Mouse (Mus musculus) heart, embryonic 12.5 days (tissue): ENCODE measurements at regions not wholly inside any gene's neighbourhood (a gene's known extent, or its start where the extent isn't known, plus 50 kb on each side); places are given as distances from the start of the nearest gene placed in this dataset.

ENCODE experiments used
- ATAC-seq: fragments of 200-750 bp; cut with Nextera tagmentation; 2 replicates; pipeline ENCODE4 v1.8.0; 2017; ENCODE audit warnings: moderate TSS enrichment, moderate library complexity; ENCODE audit not compliant: insufficient number of reproducible peaks, low FRiP score
- H3K27ac ChIP-seq: fragments of 300-500 bp; sonication (generic); 2 replicates; pipeline ENCODE4 v1.5.1; 2016; ENCODE audit warnings: mild to moderate bottlenecking, moderate library complexity; ENCODE audit not compliant: poor library complexity, severe bottlenecking
- H3K27me3 ChIP-seq: fragments of 300-500 bp; sonication (generic); replicated peaks from 2 replicates; pipeline ENCODE4 v1.6.1; 2016; ENCODE audit warnings: mild to moderate bottlenecking, moderate library complexity
- H3K36me3 ChIP-seq: fragments of 300-500 bp; sonication (generic); 2 replicates; pipeline ENCODE4 v1.6.1; 2016; ENCODE audit warnings: mild to moderate bottlenecking, moderate library complexity
- H3K4me1 ChIP-seq: fragments of 300-500 bp; sonication (generic); replicated peaks from 2 replicates; pipeline ENCODE4 v1.6.1; 2016; ENCODE audit warnings: mild to moderate bottlenecking
- H3K4me2 ChIP-seq: fragments of 300-500 bp; sonication (generic); 2 replicates; pipeline ENCODE4 v1.6.1; 2016; ENCODE audit warnings: mild to moderate bottlenecking, moderate library complexity
- H3K4me3 ChIP-seq: fragments of 300-500 bp; sonication (generic); 2 replicates; pipeline ENCODE4 v1.5.1; 2016; ENCODE audit warnings: mild to moderate bottlenecking
- H3K9ac ChIP-seq: fragments of 300-500 bp; sonication (generic); 2 replicates; pipeline ENCODE4 v1.6.1; 2016; ENCODE audit warnings: mild to moderate bottlenecking, moderate library complexity
- H3K9me3 ChIP-seq: fragments of 300-500 bp; sonication (generic); replicated peaks from 2 replicates; pipeline ENCODE4 v1.6.1; 2016; ENCODE audit warnings: mild to moderate bottlenecking, moderate library complexity
- WGBS: fragments of 180-500 bp; shearing (Covaris S2); methylation state at CpG from one replicate; pipeline ENCODE4 v1.1.7; 2016; 5-methylcytosine and 5-hydroxymethylcytosine counted together

DNA sequence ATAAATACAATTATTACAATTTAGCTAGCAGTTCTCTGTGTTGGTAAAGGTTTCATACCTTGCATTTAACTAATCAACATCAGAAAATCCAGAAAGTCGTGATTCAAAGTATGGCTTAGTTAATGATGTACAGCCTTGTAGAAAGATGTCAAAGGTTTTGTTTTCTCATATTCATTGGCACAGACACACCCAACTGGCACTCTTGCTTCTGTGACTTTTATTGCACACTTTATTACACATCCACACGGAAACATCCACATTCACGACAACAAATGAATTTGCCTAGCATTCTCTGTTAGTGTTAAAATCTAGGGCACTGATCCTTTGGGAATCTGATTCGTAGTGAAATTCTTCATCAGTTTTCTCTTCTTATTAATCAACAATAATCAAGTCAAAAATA, 720.0 kb downstream of the Tns3 start:
- WGBS, result 75% methylated on average over 4 of the region's 4 CpGs
- ATAC-seq, result no peak
- H3K4me3 ChIP-seq, result no peak overlapping the region
- H3K4me2 ChIP-seq, result no peak overlapping the region
- H3K9ac ChIP-seq, result no peak overlapping the region
- no peaks in the 10 kb centered on the region for H3K36me3 ChIP-seq
- no peaks in the 10 kb centered on the region for H3K9me3 ChIP-seq
- no peak overlapping the region for H3K27ac ChIP-seq
- no peaks in the 10 kb centered on the region for H3K4me1 ChIP-seq
- H3K27me3 ChIP-seq, result no peaks in the 10 kb centered on the region

DNA sequence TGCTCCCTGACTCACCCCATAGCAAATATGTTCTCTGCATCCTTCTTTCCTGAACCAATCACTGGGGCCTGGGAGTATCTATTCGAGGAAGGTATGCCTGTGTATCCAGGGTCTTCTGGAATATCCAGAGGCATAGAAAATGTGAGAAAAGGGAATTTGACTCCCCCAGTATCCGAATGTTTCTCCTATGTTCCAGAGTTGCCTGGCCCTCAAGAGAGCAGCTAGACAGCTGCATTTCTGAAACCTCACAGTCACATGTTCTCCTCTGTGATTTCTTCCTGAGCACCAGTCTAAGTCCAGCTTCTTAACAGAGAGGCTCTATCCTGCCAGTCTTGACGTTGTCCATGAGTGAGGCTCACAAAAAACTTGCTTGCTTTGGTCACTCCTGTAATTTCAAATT, 719.9 kb upstream of the Igfbp3 start:
- Histone ChIP-seq H3K4me2 (no peak overlapping the region), H3K4me3 (no peak overlapping the region), H3K9me3 (no peaks in the 10 kb centered on the region), H3K4me1 (no peaks in the 10 kb centered on the region), H3K36me3 (no peaks in the 10 kb centered on the region), H3K9ac (no peak overlapping the region), H3K27ac (no peak overlapping the region), H3K27me3 (no peaks in the 10 kb centered on the region)
- 73% methylated on average over 3 of the region's 3 CpGs for WGBS
- ATAC-seq, result no peak

DNA sequence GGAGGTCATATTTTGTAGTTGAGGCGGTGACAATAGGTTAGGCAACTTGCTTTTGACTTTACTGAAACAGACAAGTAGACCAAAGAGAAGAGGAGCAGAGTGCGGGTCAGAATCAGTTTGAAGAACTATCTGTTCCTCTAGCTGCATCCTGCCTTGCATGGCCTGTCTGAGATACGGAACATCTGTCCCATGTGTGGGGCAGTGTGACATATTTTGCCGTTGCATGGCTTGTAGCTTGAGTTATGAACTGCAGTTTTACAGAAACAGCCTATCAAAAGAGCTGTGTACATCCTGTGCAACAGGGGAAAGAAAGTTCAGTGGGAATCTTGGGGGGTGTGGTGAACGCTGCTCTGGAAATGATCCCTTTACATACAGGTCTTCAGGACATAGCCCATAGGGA, 718.9 kb upstream of the Igfbp3 start:
- no peaks in the 10 kb centered on the region for H3K36me3 ChIP-seq
- 84% methylated on average over 5 of the region's 5 CpGs for WGBS
- H3K4me2 ChIP-seq, result no peak overlapping the region
- H3K4me3 ChIP-seq, result no peak overlapping the region
- H3K4me1 ChIP-seq, result no peaks in the 10 kb centered on the region
- ATAC-seq, result no peak
- H3K27ac ChIP-seq, result no peak overlapping the region
- peaks cover 2% of the 10 kb centered on the region for H3K9me3 ChIP-seq
- no peak overlapping the region for H3K9ac ChIP-seq
- no peaks in the 10 kb centered on the region for H3K27me3 ChIP-seq

DNA sequence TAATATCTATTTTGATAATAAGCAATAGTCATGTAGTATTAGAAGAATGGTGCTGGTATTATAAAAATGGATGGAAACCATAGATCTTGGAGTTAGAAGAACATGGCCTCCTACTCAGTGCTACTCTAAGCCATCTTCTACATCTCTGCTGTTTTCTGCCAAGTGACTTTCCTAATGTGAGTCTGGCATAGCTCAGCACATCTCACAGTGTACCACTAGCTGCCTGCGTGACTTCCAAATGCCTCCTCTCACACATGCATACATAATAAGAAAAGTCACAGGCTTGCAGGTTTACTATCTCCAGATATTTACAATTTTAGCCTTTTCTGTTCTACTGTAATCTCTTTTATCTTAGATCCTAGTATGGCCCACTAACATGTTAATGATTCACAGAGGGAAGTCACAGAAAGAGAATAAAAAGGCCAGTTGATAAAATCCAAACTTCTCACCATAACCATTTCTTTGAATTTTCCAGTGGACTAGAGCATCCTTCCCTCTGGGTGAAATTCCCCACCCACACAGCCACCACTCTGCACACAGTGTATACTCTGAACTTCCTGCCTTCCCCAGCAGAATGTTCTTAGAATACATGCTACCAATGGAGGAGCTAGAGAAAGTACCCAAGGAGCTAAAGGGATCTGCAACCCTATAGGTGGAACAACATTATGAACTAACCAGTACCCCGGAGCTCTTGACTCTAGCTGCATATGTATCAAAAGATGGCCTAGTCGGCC, 717.5 kb upstream of the Igfbp3 start:
- WGBS, result 83% methylated on average over 3 of the region's 3 CpGs
- Histone ChIP-seq H3K36me3 (no peaks in the 10 kb centered on the region), H3K9me3 (peaks cover 5% of the 10 kb centered on the region), H3K27ac (no peak overlapping the region), H3K27me3 (no peaks in the 10 kb centered on the region), H3K4me1 (no peaks in the 10 kb centered on the region), H3K4me2 (no peak overlapping the region), H3K9ac (no peak overlapping the region), H3K4me3 (no peak overlapping the region)
- no peak for ATAC-seq

DNA sequence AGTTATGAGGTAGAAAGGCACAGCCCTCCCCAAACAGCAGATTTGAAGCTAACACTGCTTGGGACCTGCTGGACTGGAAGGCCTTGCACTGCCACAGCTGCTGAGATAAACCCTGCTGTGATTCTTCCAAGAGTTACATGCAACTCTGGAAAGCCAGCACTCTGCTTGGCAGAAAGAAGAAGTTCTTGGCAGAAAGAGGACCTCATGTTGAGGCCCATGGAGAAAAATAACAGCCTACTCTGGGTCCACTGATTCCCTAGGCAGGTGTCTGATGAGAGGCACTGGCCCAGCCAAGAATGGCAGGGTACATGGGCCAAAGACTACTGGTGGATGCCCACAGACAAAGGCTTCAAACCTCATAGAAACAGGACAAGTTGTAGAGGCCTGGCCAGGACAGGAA, 714.0 kb upstream of the Igfbp3 start:
- Histone ChIP-seq H3K36me3 (no peaks in the 10 kb centered on the region), H3K27ac (no peak overlapping the region), H3K9ac (no peak overlapping the region), H3K27me3 (no peaks in the 10 kb centered on the region), H3K4me2 (no peak overlapping the region), H3K4me1 (no peaks in the 10 kb centered on the region), H3K4me3 (no peak overlapping the region), H3K9me3 (peaks cover 5% of the 10 kb centered on the region)
- no peak for ATAC-seq

DNA sequence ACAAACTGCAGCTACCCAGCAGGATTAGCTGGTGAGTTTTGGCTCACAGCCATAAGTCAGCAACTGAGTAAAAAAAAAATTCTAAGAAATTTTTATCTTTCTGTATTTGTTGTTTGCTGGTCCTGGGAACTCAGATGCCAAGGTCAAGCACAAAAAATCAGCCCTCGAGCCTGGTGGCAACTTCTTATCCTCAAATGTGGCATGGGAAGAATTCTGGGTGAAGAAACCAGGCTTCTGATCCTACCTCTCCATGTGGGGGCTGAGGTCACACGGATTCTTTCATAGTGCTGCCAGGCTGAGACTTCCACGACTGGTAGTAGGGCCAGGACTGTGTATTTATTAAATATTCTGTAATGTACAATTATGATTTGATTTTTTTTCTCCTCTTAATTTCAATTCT, 698.3 kb upstream of the Igfbp3 start:
- no peaks in the 10 kb centered on the region for H3K9me3 ChIP-seq
- H3K4me2 ChIP-seq, result no peak overlapping the region
- H3K36me3 ChIP-seq, result no peaks in the 10 kb centered on the region
- no peaks in the 10 kb centered on the region for H3K27me3 ChIP-seq
- 52% methylated on average over 3 of the region's 3 CpGs for WGBS
- no peak overlapping the region for H3K27ac ChIP-seq
- no peak for ATAC-seq
- no peaks in the 10 kb centered on the region for H3K4me1 ChIP-seq
- no peak overlapping the region for H3K4me3 ChIP-seq
- H3K9ac ChIP-seq, result no peak overlapping the region

DNA sequence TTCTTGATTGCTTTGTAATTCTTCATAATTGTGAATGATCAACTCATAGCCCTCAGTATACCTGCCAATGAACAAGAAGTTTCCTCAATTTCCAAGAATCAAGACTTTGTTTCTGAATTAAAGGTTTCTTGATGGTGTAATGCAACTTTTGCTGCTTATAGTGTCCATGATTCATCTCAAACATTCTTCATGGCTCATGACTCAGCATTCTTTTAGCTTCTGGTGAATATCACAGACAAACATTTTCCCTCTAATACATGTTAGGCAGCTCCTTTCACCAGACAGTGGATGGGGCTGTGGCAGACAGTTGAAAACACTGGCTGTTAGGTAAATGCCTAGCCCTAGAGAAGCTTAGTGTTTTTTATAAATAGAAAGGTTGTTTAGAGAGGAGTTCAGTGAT, 686.5 kb upstream of the Igfbp3 start:
- Histone ChIP-seq H3K4me2 (no peak overlapping the region), H3K4me3 (no peak overlapping the region), H3K4me1 (no peaks in the 10 kb centered on the region), H3K27ac (no peak overlapping the region), H3K27me3 (no peaks in the 10 kb centered on the region), H3K9ac (no peak overlapping the region), H3K36me3 (no peaks in the 10 kb centered on the region), H3K9me3 (no peaks in the 10 kb centered on the region)
- no peak for ATAC-seq

DNA sequence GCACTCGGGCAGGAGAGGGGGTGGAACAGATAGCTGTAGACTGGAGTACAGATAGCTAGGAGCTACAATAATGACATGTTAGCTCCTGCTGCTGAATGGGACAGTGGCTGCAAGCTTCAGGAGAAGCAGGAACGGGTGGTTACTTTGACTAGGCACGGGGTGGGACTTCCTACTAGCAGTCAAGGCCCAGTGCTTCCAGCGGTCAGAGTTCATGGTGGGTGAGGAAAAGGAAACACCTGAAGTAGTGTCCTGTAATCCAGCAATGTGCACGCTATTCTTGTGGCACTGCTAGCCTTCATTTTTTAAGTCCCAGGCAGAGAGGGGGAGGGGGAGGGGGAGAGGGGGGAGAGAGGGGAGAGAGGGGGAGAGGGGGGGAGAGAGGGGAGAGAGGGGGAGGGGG, 684.5 kb upstream of the Igfbp3 start:
- no peak for ATAC-seq
- 46% methylated on average over 5 of the region's 5 CpGs for WGBS
- no peaks in the 10 kb centered on the region for H3K4me1 ChIP-seq
- no peaks in the 10 kb centered on the region for H3K27me3 ChIP-seq
- no peak overlapping the region for H3K4me2 ChIP-seq
- H3K9ac ChIP-seq, result no peak overlapping the region
- no peaks in the 10 kb centered on the region for H3K9me3 ChIP-seq
- no peak overlapping the region for H3K27ac ChIP-seq
- no peak overlapping the region for H3K4me3 ChIP-seq
- H3K36me3 ChIP-seq, result no peaks in the 10 kb centered on the region

DNA sequence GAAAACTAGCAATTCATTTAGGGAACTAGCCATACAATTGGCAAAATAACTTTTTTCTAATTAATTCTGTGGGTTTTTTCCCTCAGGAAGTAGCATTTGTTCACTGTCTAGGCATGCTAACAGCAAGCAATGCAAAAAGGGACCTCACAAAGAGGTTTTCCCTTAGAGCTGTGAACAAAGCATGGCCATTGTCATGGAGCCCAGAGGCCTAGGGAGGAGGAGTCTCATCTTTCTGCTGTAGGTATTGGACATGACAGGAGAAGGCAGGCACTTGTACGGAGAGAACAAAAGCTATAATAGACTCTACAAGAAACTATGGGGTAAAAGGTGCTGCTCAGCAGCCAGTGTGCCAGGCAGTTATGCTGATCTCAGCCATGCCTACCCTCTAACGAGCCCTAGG, 666.8 kb upstream of the Igfbp3 start:
- Histone ChIP-seq H3K27me3 (no peaks in the 10 kb centered on the region), H3K4me3 (no peak overlapping the region), H3K4me2 (no peak overlapping the region), H3K36me3 (no peaks in the 10 kb centered on the region), H3K9me3 (peaks cover 4% of the 10 kb centered on the region; the same call in 1 of the 2 replicates), H3K4me1 (no peaks in the 10 kb centered on the region), H3K9ac (no peak overlapping the region), H3K27ac (no peak overlapping the region)
- 55% methylated on average over 2 of the region's 2 CpGs for WGBS
- no peak for ATAC-seq

DNA sequence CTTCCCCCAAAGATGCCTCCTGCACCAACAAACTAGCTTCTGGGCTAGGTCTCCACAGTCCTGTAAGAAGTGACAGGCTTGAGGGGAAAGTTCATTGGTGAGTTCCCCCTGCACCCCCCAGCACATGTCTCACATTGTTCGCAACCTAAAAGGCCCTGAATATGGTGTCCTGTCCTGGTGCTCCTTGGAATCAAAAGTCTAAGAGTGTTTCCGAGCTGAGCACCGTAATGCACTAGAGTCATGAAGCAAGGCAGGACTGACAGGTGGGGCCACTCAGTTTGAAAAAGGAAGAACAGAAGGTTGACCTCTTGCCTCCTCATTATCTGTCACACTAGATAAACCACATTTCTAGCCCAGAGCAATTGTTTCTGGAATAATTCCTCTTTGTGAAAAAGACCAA, 650.4 kb upstream of the Igfbp3 start:
- H3K9me3 ChIP-seq, result no peaks in the 10 kb centered on the region; the same call in 1 of the 2 replicates
- H3K9ac ChIP-seq, result no peak overlapping the region
- no peaks in the 10 kb centered on the region for H3K27me3 ChIP-seq
- ATAC-seq, result no peak
- H3K4me1 ChIP-seq, result no peaks in the 10 kb centered on the region
- H3K4me2 ChIP-seq, result no peak overlapping the region
- H3K4me3 ChIP-seq, result no peak overlapping the region
- H3K27ac ChIP-seq, result no peak overlapping the region
- WGBS, result 56% methylated on average over 3 of the region's 3 CpGs
- no peaks in the 10 kb centered on the region for H3K36me3 ChIP-seq

DNA sequence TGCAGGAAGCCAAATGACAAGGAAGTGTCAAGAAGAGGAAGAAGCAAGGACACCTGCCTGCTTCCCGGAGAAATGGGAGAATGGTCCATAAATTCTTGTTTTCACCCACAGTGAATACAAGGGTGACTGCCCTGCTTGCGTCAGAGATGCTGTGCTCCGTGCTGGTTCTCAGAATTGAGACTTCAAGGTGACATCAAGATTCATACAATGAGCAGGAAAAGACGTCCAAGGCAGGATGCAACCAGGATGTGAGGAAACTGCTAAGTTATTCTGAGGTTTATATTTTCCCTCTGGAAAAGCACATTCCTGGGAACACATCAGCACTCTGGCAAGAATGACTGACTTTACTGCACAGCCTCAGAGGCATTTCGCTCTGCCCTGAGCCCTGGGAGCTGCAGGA, 650.0 kb upstream of the Igfbp3 start:
- Histone ChIP-seq H3K4me3 (no peak overlapping the region), H3K27me3 (no peaks in the 10 kb centered on the region), H3K27ac (no peak overlapping the region), H3K4me2 (no peak overlapping the region), H3K4me1 (no peaks in the 10 kb centered on the region), H3K36me3 (no peaks in the 10 kb centered on the region), H3K9me3 (no peaks in the 10 kb centered on the region; the same call in 1 of the 2 replicates), H3K9ac (no peak overlapping the region)
- WGBS, result 66% methylated on average over 5 of the region's 5 CpGs
- ATAC-seq, result no peak

DNA sequence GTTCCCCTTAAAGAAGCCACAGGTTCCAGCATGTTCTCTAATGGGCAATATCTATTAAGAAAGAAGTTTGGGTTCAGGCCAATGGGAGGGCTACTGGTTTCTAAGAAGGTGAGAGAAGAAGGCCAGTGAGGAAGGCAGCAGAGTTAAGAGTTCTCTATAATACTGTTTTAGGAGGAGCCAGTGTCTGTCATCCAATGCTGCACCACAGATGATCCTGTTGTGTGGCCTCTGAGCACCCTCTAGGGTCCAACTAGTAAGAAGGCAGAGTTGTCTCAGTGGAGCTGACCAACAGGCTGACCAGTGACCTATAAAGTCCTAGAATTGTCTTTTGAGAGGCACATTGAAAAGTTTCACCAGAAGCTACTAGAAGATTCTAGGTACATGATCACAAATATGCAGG, 648.8 kb upstream of the Igfbp3 start:
- no peak for ATAC-seq
- Histone ChIP-seq H3K27ac (no peak overlapping the region), H3K4me2 (no peak overlapping the region), H3K4me1 (no peaks in the 10 kb centered on the region), H3K9me3 (no peaks in the 10 kb centered on the region; the same call in 1 of the 2 replicates), H3K9ac (no peak overlapping the region), H3K36me3 (no peaks in the 10 kb centered on the region), H3K27me3 (no peaks in the 10 kb centered on the region), H3K4me3 (no peak overlapping the region)
